Mouse (Mus musculus): ENCODE measurements at regions not wholly inside any gene's neighbourhood (a gene's known extent, or its start where the extent isn't known, plus 50 kb on each side); places are given as distances from the start of the nearest gene placed in this dataset.
"Not testable (repeated sequence)": the region's sequence is repeated elsewhere in the genome, so short reads cannot be mapped to it uniquely, and the experiment has no call there.

GRCm38 (mm10) chr7:113045613-113046159 is 91.9 kb downstream of the Rassf10 start:
- H3K9me3 ChIP-seq, result not testable (repeated sequence)

DNA sequence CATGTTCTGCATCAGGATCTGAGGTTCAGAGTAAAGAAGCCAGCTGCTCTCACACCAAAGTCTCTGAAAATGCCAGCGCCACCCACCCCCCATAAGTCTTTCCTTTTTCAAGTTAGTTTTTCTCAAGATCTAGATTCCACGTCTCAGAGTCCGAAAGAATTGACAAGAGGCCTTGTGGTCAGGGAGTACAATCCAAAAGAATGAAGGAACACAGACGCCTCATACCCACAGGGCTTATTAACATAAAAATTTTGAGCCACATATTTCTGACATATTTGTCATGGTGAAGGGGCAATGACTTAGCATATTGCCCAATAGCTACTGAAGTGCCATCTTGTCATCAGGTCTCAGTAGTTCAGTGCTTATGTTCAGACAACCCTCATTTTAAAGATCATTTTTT is 92.6 kb downstream of the Rassf10 start:
- 92% methylated on average over 4 of the region's 4 CpGs for WGBS

More at GRCm38 (mm10) chr7:113045613-113046159, 91.9 kb downstream of the Rassf10 start:
- H3K27me3 ChIP-seq (replicated peaks; ENCODE audit: low read depth, poor library complexity, severe bottlenecking); DNase-seq (ENCODE audit: low spot score); H3K4me3 ChIP-seq; H3K27ac ChIP-seq (replicated peaks); H3K36me3 ChIP-seq (replicated peaks): not testable (repeated sequence)
- H3K4me1 ChIP-seq, result peaks cover 21% of the 10 kb centered on the region
- 77% methylated on average over 8 of the region's 8 CpGs for WGBS

DNA sequence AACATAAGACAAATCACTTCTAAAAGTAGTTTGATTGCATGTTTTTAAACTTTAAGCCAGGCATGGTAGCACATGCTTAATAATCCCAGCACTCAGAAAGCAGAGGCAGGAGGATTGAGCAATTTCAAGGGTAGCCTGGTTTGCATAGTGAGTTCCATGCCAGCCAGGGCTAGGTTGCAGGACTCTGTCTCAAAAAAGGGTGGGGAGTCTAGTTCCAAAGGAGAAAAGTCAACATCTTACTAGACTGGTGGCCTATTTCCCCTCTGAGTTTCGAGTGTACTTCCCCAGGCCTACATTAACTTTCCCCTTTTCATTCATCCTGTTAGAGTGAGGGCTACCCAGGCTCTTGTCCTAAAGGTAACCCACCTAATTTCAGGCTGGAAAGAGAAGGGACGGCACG is 93.8 kb downstream of the Rassf10 start:
- DNase-seq (ENCODE audit: low spot score), result no peak
- no peaks in the 10 kb centered on the region for H3K27me3 ChIP-seq (replicated peaks; ENCODE audit: low read depth, poor library complexity, severe bottlenecking)
- H3K4me1 ChIP-seq, result peaks cover 14% of the 10 kb centered on the region
- 77% methylated on average over 3 of the region's 3 CpGs for WGBS
- no peaks in the 10 kb centered on the region for H3K36me3 ChIP-seq (replicated peaks)
- peak overlapping the region; percentile 54; the same call in 1 of the 2 replicates for H3K27ac ChIP-seq (replicated peaks)
- H3K4me3 ChIP-seq, result no peak overlapping the region
- H3K9me3 ChIP-seq, result no peaks in the 10 kb centered on the region

More for the DNA sequence above, 92.6 kb downstream of the Rassf10 start:
- Histone ChIP-seq H3K4me1 (peaks cover 16% of the 10 kb centered on the region), H3K4me3 (no peak overlapping the region), H3K9me3 (no peaks in the 10 kb centered on the region), H3K27ac (replicated peaks) (no peak overlapping the region), H3K36me3 (replicated peaks) (no peaks in the 10 kb centered on the region), H3K27me3 (replicated peaks; ENCODE audit: low read depth, poor library complexity, severe bottlenecking) (no peaks in the 10 kb centered on the region)
- no peak for DNase-seq (ENCODE audit: low spot score)

DNA sequence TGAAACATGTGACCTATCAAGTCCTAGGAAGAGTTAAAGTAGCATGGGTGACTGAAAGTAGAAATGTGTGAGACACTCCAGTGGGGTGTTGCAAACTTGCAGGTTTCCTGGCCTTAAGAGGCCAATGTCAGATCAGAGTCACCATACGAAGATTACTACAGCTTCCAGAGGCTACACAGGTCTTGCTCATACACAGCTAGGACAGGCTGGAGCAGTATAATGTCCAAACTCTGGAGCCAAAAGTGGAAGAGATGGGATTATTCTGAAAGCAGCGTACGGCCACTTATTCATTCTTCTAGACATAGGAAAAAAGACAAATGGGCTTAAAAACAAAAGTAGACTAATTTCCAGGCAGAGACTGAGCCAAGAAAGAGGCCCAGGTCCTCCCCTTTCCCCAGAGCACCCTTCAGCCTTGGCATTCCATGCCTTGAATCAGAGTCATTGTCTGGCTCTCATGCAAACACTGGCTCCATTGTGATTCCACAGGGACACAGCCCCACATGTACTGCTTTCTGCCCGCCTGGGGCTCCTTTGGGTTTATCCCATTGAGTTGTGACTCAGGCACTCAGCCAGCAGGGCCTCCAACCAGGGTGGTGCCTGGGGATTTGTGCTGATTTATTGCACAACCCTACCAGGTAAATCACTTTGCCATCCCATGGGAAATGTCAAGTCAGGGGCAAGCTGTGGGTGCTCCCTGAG is 94.5 kb downstream of the Rassf10 start:
- 48% methylated on average over 4 of the region's 4 CpGs for WGBS
- Histone ChIP-seq H3K9me3 (no peaks in the 10 kb centered on the region), H3K36me3 (replicated peaks) (no peaks in the 10 kb centered on the region), H3K27me3 (replicated peaks; ENCODE audit: low read depth, poor library complexity, severe bottlenecking) (no peaks in the 10 kb centered on the region), H3K4me1 (peaks cover 14% of the 10 kb centered on the region), H3K27ac (replicated peaks) (peak overlapping the region; percentile 54; the same call in 1 of the 2 replicates), H3K4me3 (no peak overlapping the region)
- peak; percentile 27 for DNase-seq (ENCODE audit: low spot score)

DNA sequence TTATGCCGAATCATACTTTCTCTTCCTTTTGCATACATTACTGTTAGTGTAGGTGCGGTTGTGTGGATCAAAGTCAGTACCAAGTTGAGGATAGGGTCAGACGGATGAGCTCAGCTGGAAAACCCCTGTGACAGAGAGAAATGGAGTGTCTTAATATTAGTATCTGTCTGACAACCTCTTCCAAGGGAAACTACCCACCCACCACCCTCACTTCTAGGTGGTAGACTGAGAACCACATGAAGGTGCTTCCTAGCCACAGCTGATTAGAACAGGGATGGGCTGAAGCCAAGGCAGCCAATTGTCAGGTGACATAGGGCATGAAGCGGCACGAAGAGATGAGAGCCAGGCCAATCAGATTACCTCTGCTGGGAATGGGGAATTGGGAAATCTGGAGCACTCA is 95.7 kb downstream of the Rassf10 start:
- Histone ChIP-seq H3K27ac (replicated peaks) (no peak overlapping the region), H3K27me3 (replicated peaks; ENCODE audit: low read depth, poor library complexity, severe bottlenecking) (no peaks in the 10 kb centered on the region), H3K36me3 (replicated peaks) (no peaks in the 10 kb centered on the region), H3K4me3 (no peak overlapping the region), H3K9me3 (no peaks in the 10 kb centered on the region), H3K4me1 (peaks cover 14% of the 10 kb centered on the region)
- DNase-seq (ENCODE audit: low spot score), result no peak
- 90% methylated on average over 5 of the region's 5 CpGs for WGBS

GRCm38 (mm10) chr7:113052952-113053351 is 99.2 kb downstream of the Rassf10 start:
- Histone ChIP-seq H3K27ac (replicated peaks) (no peak overlapping the region), H3K36me3 (replicated peaks) (no peaks in the 10 kb centered on the region), H3K9me3 (no peaks in the 10 kb centered on the region), H3K4me3 (no peak overlapping the region), H3K4me1 (peaks cover 7% of the 10 kb centered on the region), H3K27me3 (replicated peaks; ENCODE audit: low read depth, poor library complexity, severe bottlenecking) (0 out of 2 replicates have a peak, but pooled peaks cover under 1% of the 10 kb centered on the region)
- 46% methylated on average over 1 of the region's 1 CpGs for WGBS
- no peak for DNase-seq (ENCODE audit: low spot score)

DNA sequence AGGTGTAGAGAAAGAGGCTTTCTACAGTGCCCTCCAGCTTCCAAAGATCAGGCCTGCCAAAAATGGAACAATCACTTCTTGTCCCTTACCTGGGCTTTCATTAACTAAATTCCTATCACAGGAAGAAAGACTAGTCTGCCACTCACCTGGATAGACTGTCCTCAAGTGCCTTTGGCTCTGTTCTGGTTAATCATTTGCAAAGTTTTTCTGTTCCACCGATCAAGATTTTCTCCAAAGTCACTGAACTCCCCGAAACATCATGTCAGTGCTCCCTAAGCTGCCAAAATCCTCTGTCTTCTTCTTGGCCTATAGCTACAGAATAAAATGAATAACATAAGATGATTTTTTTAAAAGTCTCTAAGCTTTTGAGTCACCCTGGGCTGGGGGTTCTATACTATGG is 102.7 kb downstream of the Rassf10 start:
- H3K9me3 ChIP-seq, result no peaks in the 10 kb centered on the region
- 91% methylated on average over 2 of the region's 2 CpGs for WGBS

GRCm38 (mm10) chr7:113059211-113059966 is 105.6 kb downstream of the Rassf10 start:
- Histone ChIP-seq H3K36me3 (replicated peaks) (no peaks in the 10 kb centered on the region), H3K9me3 (no peaks in the 10 kb centered on the region), H3K4me3 (no peak overlapping the region), H3K27me3 (replicated peaks; ENCODE audit: low read depth, poor library complexity, severe bottlenecking) (peaks cover 10% of the 10 kb centered on the region; the same call in 1 of the 2 replicates), H3K4me1 (peaks cover 17% of the 10 kb centered on the region), H3K27ac (replicated peaks) (peak overlapping the region; percentile 70)
- 35% methylated on average over 12 of the region's 12 CpGs for WGBS
- DNase-seq (ENCODE audit: low spot score), result peak; percentile 32

More for the DNA sequence above, 102.7 kb downstream of the Rassf10 start:
- H3K4me1 ChIP-seq, result peaks cover 17% of the 10 kb centered on the region
- H3K27me3 ChIP-seq (replicated peaks; ENCODE audit: low read depth, poor library complexity, severe bottlenecking), result peaks cover 10% of the 10 kb centered on the region; the same call in 1 of the 2 replicates
- H3K4me3 ChIP-seq, result no peak overlapping the region
- DNase-seq (ENCODE audit: low spot score), result no peak
- H3K36me3 ChIP-seq (replicated peaks), result no peaks in the 10 kb centered on the region
- H3K27ac ChIP-seq (replicated peaks), result no peak overlapping the region

DNA sequence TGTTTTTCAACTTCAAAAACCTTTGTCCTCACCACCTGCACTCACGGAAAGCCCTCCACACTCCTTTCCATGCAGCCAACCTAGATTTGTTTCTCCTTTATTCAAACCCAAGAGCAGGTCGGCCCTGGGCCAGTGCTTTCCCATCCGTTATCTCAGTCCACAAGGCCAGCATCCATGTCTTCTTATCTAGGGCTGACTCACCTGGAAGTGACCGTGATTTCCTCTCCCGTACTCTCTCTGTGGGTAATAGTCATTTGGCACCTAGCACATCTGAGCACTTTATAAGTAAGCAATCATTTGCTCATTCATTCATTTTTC is 106.2 kb downstream of the Rassf10 start:
- no peak for DNase-seq (ENCODE audit: low spot score)
- 70% methylated on average over 5 of the region's 5 CpGs for WGBS
- Histone ChIP-seq H3K36me3 (replicated peaks) (no peaks in the 10 kb centered on the region), H3K4me1 (peaks cover 17% of the 10 kb centered on the region), H3K27me3 (replicated peaks; ENCODE audit: low read depth, poor library complexity, severe bottlenecking) (peaks cover 10% of the 10 kb centered on the region; the same call in 1 of the 2 replicates), H3K9me3 (no peaks in the 10 kb centered on the region), H3K4me3 (no peak overlapping the region), H3K27ac (replicated peaks) (no peak overlapping the region)

GRCm38 (mm10) chr7:113060991-113061390 is 107.2 kb downstream of the Rassf10 start:
- H3K4me1 ChIP-seq, result peaks cover 17% of the 10 kb centered on the region
- no peaks in the 10 kb centered on the region for H3K36me3 ChIP-seq (replicated peaks)
- H3K27me3 ChIP-seq (replicated peaks; ENCODE audit: low read depth, poor library complexity, severe bottlenecking), result peaks cover 10% of the 10 kb centered on the region; the same call in 1 of the 2 replicates
- H3K27ac ChIP-seq (replicated peaks), result no peak overlapping the region
- H3K4me3 ChIP-seq, result no peak overlapping the region
- WGBS, result 81% methylated on average over 7 of the region's 7 CpGs
- DNase-seq (ENCODE audit: low spot score), result no peak
- no peaks in the 10 kb centered on the region for H3K9me3 ChIP-seq

- H3K9me3 ChIP-seq, result no peaks in the 10 kb centered on the region
- H3K4me3 ChIP-seq, result no peak overlapping the region
- H3K27ac ChIP-seq (replicated peaks), result no peak overlapping the region
- WGBS, result 81% methylated on average over 12 of the region's 12 CpGs
- DNase-seq (ENCODE audit: low spot score), result no peak
- H3K27me3 ChIP-seq (replicated peaks; ENCODE audit: low read depth, poor library complexity, severe bottlenecking), result 0 out of 2 replicates have a peak, but pooled peaks cover 4% of the 10 kb centered on the region
- H3K4me1 ChIP-seq, result 0 out of 2 replicates have a peak, but pooled peaks cover 7% of the 10 kb centered on the region
- no peaks in the 10 kb centered on the region for H3K36me3 ChIP-seq (replicated peaks)
Observed at GRCm38 (mm10) chr7:113066536-113066935, 112.8 kb downstream of the Rassf10 start.

DNA sequence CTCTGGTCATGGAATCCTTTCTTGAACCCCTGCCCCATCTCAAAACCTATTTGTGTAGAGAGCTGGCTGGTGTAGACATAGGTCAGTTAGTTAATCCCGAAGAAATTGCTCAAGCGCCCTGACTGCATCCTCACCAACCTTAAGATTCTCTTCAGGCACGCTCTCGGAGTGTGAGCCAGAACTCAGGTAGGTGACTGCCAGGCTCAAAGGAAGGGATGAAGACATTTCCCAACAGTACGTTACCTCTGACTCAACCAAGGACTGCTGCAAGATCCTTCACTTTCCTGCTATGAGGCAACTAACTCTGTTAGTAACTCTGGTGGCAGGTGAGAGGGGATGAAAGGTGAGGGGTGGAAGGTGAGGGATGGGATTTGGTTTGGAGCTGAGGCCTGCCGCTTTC is 114.5 kb downstream of the Rassf10 start:
- H3K9me3 ChIP-seq, result no peaks in the 10 kb centered on the region
- 0 out of 2 replicates have a peak, but pooled peaks cover 7% of the 10 kb centered on the region for H3K4me1 ChIP-seq
- no peak overlapping the region for H3K27ac ChIP-seq (replicated peaks)
- H3K36me3 ChIP-seq (replicated peaks), result no peaks in the 10 kb centered on the region
- WGBS, result 96% methylated on average over 6 of the region's 6 CpGs
- no peak for DNase-seq (ENCODE audit: low spot score)
- 0 out of 2 replicates have a peak, but pooled peaks cover 4% of the 10 kb centered on the region for H3K27me3 ChIP-seq (replicated peaks; ENCODE audit: low read depth, poor library complexity, severe bottlenecking)
- no peak overlapping the region for H3K4me3 ChIP-seq
